Mouse (Mus musculus): Measurements from ENCODE around the gene Lamb3. TPM values are rescaled to one million over a fixed set of nuclear protein-coding genes. Genes with fewer than 3 reads are reported as not detected.

The Lamb3 gene
- polyA plus RNA-seq, 1 experiment from 2014 or later = 8.5 TPM

Other genes starting within 250 kb of the Lamb3 start
- 2.2 and 2.4 TPM in 2 replicates for gene Syt14, start 171.9 kb upstream of the Lamb3 start, polyA plus RNA-seq (2014; fragmentation: Nextera tagmentation; extraction: Ambion mirVana)
- gene Diexf, start 77.4 kb upstream of the Lamb3 start, polyA plus RNA-seq (2014; fragmentation: Nextera tagmentation; extraction: Ambion mirVana) = 8.6 and 9.6 TPM in 2 replicates
- gene Irf6, start 54.6 kb upstream of the Lamb3 start, polyA plus RNA-seq (2014; fragmentation: Nextera tagmentation; extraction: Ambion mirVana) = 33.9 and 41.6 TPM in 2 replicates
- 12.3 and 16.0 TPM in 2 replicates for gene A130010J15Rik, start 39.7 kb upstream of the Lamb3 start, polyA plus RNA-seq (2014; fragmentation: Nextera tagmentation; extraction: Ambion mirVana)
- gene Traf3ip3, start 6.0 kb upstream of the Lamb3 start, polyA plus RNA-seq (2014; fragmentation: Nextera tagmentation; extraction: Ambion mirVana) = 34.7 and 39.3 TPM in 2 replicates
- gene Hsd11b1, start 56.4 kb downstream of the Lamb3 start, polyA plus RNA-seq (2014; fragmentation: Nextera tagmentation; extraction: Ambion mirVana) = 2.5 and 2.8 TPM in 2 replicates
- gene G0s2, start 65.5 kb downstream of the Lamb3 start, polyA plus RNA-seq (2014; fragmentation: Nextera tagmentation; extraction: Ambion mirVana) = 42.6 and 57.8 TPM in 2 replicates
- 11.9 and 13.1 TPM in 2 replicates for gene Camk1g, start 162.6 kb downstream of the Lamb3 start, polyA plus RNA-seq (2014; fragmentation: Nextera tagmentation; extraction: Ambion mirVana)